Mouse (Mus musculus) testis, adult 2 months (tissue): Measurements from ENCODE around the gene Sgo2b. TPM values are rescaled to one million over a fixed set of nuclear protein-coding genes. Genes with fewer than 3 reads are reported as not detected.

Source experiments
- H3K27ac ChIP-seq: fragments of 200-500 bp; 2 replicates; pipeline ENCODE4 v1.5.1; 2012; ENCODE audit warnings: low read depth, low read length; ENCODE audit not compliant: control insufficient read depth, insufficient read depth
- H3K27me3 ChIP-seq: fragments of 200-500 bp; 2 replicates; pipeline ENCODE4 v1.6.1; 2012; ENCODE audit warnings: mild to moderate bottlenecking, low read length, moderate library complexity; ENCODE audit not compliant: control insufficient read depth, insufficient read depth
- H3K36me3 ChIP-seq: fragments of 200-500 bp; 2 replicates; pipeline ENCODE4 v1.6.1; 2012; ENCODE audit warnings: mild to moderate bottlenecking, low read length; ENCODE audit not compliant: control insufficient read depth, insufficient read depth
- H3K4me1 ChIP-seq: fragments of 200-500 bp; 2 replicates; pipeline ENCODE4 v1.6.1; 2012; ENCODE audit warnings: low read length; ENCODE audit not compliant: control insufficient read depth, insufficient read depth
- H3K4me3 ChIP-seq: fragments of 200-500 bp; 2 replicates; pipeline ENCODE4 v1.5.1; 2012; ENCODE audit warnings: low read depth, mild to moderate bottlenecking, low read length, moderate library complexity, mixed read lengths; ENCODE audit not compliant: control insufficient read depth
- CTCF ChIP-seq: fragments of 200-500 bp; IDR thresholded peaks from 2 replicates; pipeline ENCODE4 v1.5.1; 2012; ENCODE audit warnings: low read depth, mild to moderate bottlenecking, inconsistent platforms, low read length, moderate library complexity; ENCODE audit not compliant: control insufficient read depth, insufficient read depth, insufficient replicate concordance
- POLR2A ChIP-seq: fragments of 200-500 bp; IDR thresholded peaks from 2 replicates; pipeline ENCODE4 v1.6.1; 2012; ENCODE audit warnings: low read depth, mild to moderate bottlenecking, inconsistent platforms, low read length, moderate library complexity; ENCODE audit not compliant: control insufficient read depth
- polyA plus RNA-seq: library from polyadenylated mRNA; depleted of rRNA; stranded (reverse); fragments of >200 nt; gene quantifications from 2 replicates; pipeline ENCODE4 v1.2.3, GENCODE M21; 2012

Sgo2b gene
- polyA plus RNA-seq, 1 experiment, result not detected

DNA sequence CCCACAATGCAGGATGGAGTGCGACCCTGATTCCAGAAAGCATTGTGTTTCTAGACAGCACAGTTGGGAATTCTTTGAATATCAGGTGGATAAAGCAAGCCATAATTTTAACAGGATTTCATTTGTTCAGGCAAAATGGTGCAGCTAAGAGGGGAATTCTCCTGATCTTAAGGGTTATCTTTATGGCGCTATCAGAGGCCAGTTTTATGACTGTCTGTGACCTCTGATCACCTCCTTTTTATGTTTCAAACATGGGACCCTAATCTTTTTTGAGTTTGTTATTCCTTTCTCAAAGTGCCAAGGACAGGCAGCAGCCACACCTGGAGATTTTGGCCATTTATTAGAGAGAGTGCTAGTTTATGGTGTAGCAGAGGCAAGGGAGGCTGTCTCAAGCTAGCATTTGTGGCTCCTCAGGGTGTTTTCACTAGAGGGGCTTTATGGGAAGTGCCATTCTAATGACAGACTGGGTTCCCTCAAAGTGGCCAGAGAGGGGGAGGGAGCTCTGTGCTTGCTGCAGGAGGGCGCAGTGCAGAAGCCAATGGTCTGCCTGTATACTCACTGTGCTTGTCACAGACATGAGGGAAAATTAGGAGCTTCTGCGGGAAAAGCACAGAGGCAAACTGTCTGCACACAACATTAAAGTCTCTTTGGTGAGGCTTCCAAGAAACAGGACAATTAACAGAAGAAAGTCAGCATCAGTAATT is 30.6 kb downstream of the Sgo2b start:
- Histone ChIP-seq H3K36me3 (no peaks in the 10 kb centered on the region), H3K27me3 (no peaks in the 10 kb centered on the region), H3K27ac (no peak overlapping the region), H3K4me1 (no peaks in the 10 kb centered on the region), H3K4me3 (no peak overlapping the region)
- TF ChIP-seq CTCF, result no peak
- TF ChIP-seq POLR2A, result no peak

DNA sequence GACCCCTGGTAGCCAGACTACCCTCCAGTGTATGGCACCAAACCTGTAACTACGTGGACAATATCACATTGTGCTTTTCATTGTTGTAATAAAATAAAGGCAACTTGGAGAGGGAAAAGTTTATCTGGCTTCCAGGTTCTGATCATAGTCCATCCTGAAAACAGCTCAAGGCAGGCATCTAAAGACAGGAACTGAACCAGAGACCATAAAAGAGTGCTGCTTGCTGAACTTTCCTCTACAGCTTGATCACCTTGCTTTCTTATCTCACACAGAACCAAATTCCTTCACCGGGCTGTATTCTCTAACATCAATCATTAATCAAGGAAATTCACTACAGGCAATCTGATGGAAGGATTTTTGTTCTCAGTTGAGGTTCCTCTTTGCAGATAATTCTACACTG is 57.0 kb downstream of the Sgo2b start:
- Histone ChIP-seq H3K4me3 (no peak overlapping the region), H3K4me1 (no peaks in the 10 kb centered on the region), H3K27me3 (no peaks in the 10 kb centered on the region), H3K27ac (no peak overlapping the region), H3K36me3 (no peaks in the 10 kb centered on the region)
- TF ChIP-seq CTCF (no peak), POLR2A (no peak)

DNA sequence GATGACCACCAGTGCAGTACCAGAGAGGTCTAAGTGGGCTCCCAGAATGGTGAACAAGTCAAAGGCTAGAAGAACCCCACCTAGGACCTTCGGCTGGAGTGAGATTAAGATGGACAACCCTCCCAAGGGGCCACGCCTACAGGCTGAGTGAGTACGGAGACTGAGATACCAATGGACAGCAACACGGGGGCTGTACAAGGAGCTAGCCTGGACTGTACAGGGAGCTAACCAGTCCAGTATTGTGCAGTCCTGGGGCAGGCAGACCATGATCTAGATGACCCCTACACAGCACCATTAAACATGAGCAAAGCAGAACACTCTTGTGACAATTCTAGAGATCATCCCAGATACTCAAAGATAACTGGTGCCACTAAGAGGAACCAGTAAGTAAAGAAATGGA is 73.7 kb downstream of the Sgo2b start:
- Histone ChIP-seq H3K4me1 (no peaks in the 10 kb centered on the region), H3K36me3 (no peaks in the 10 kb centered on the region), H3K4me3 (no peak overlapping the region), H3K27me3 (no peaks in the 10 kb centered on the region), H3K27ac (no peak overlapping the region)
- no peak for TF ChIP-seq CTCF

GRCm38 (mm10) chr8:63877393-63877792 is 74.7 kb downstream of the Sgo2b start:
- no peak for TF ChIP-seq POLR2A
- TF ChIP-seq CTCF, result no peak
- Histone ChIP-seq H3K27me3 (no peaks in the 10 kb centered on the region), H3K36me3 (no peaks in the 10 kb centered on the region), H3K4me3 (no peak overlapping the region), H3K4me1 (no peaks in the 10 kb centered on the region), H3K27ac (no peak overlapping the region)

GRCm38 (mm10) chr8:63876949-63877348 is 75.1 kb downstream of the Sgo2b start:
- Histone ChIP-seq H3K4me3 (no peak overlapping the region), H3K27ac (no peak overlapping the region), H3K27me3 (no peaks in the 10 kb centered on the region), H3K4me1 (no peaks in the 10 kb centered on the region), H3K36me3 (no peaks in the 10 kb centered on the region)
- TF ChIP-seq CTCF (no peak), POLR2A (no peak)
